Mouse (Mus musculus) CH12.LX (cell line): ENCODE data around the gene Rnf146. TPM values are rescaled to one million over a fixed set of nuclear protein-coding genes. Genes with fewer than 3 reads are reported as not detected.
"Not testable (repeated sequence)": the region's sequence is repeated elsewhere in the genome, so short reads cannot be mapped to it uniquely, and the experiment has no call there.

Experiments
- DNase-seq: peaks from one replicate; pipeline ENCODE4 v3.0.0-alpha.2; 2013; ENCODE audit errors: extremely low read depth
- H3K27ac ChIP-seq: 2 replicates; pipeline ENCODE4 v1.5.1; 2012; ENCODE audit warnings: low read depth, mild to moderate bottlenecking, control low read depth, moderate library complexity; ENCODE audit not compliant: insufficient read depth
- H3K27me3 ChIP-seq: replicated peaks from 2 replicates; pipeline ENCODE3; 2012; ENCODE audit warnings: inconsistent platforms
- H3K36me3 ChIP-seq, 2 experiments: replicated peaks in 1 of 2; 2 replicates each; pipeline versions ENCODE3 to v1.6.1; 2012; ENCODE audit warnings: inconsistent platforms in 1 of 2, low read length in 1 of 2, mild to moderate bottlenecking in 1 of 2, mixed read lengths in 1 of 2, moderate library complexity in 1 of 2; ENCODE audit not compliant: control insufficient read depth in 1 of 2, insufficient read depth in 1 of 2
- H3K4me1 ChIP-seq, 2 experiments: 2 replicates each; pipeline ENCODE4 v1.6.1; 2012; ENCODE audit warnings: inconsistent platforms in 1 of 2, moderate library complexity in 1 of 2; ENCODE audit not compliant: insufficient read depth in 2 of 2, control insufficient read depth in 1 of 2
- H3K4me2 ChIP-seq: 2 replicates; pipeline ENCODE4 v1.6.1; 2012; ENCODE audit warnings: low read depth, mild to moderate bottlenecking, control low read depth; ENCODE audit not compliant: poor library complexity, insufficient read depth, severe bottlenecking
- H3K4me3 ChIP-seq, 3 experiments: fragments of 150-350 bp in 1 of 3; sonication (generic) in 1 of 3; replicated peaks in 1 of 3; 2 replicates each; pipeline versions ENCODE3 to v1.5.1; 2011 to 2012; ENCODE audit warnings: low read depth in 2 of 3, low read length in 2 of 3, mild to moderate bottlenecking in 2 of 3, moderate library complexity in 2 of 3, control low read depth in 1 of 3, improper control_type of control experiment in 1 of 3, inconsistent platforms in 1 of 3, mixed read lengths in 1 of 3; ENCODE audit not compliant: poor library complexity in 1 of 3
- H3K79me2 ChIP-seq: replicated peaks from 2 replicates; pipeline ENCODE4 v1.6.1; 2012; ENCODE audit warnings: mild to moderate bottlenecking, moderate library complexity; ENCODE audit not compliant: control insufficient read depth, poor library complexity, insufficient read depth, severe bottlenecking; ENCODE audit errors: extremely low read depth
- H3K9ac ChIP-seq: 2 replicates; pipeline ENCODE4 v1.6.1; 2012; ENCODE audit warnings: low read depth, mild to moderate bottlenecking, control low read depth, moderate library complexity; ENCODE audit not compliant: insufficient read depth
- H3K9me3 ChIP-seq: replicated peaks from 2 replicates; pipeline ENCODE3; 2012; ENCODE audit warnings: low read length, inconsistent platforms, mixed read lengths
- CTCF ChIP-seq, 2 experiments: IDR thresholded peaks in 1 of 2; conservative IDR thresholded peaks in 1 of 2; 2 replicates each; pipeline ENCODE4 v1.5.1; 2011 to 2012; ENCODE audit warnings: low read depth in 2 of 2, low read length in 2 of 2, improper control_type of control experiment in 1 of 2, inconsistent platforms in 1 of 2, mild to moderate bottlenecking in 1 of 2, moderate library complexity in 1 of 2
- EP300 ChIP-seq: IDR thresholded peaks from 2 replicates; pipeline ENCODE4 v1.6.1; 2011; ENCODE audit warnings: low read length, improper control_type of control experiment
- HCFC1 ChIP-seq: IDR thresholded peaks from 2 replicates; pipeline ENCODE4 v1.6.1; 2012; ENCODE audit warnings: low read depth, mild to moderate bottlenecking, inconsistent platforms, low read length, improper control_type of control experiment
- IRF4 ChIP-seq: IDR thresholded peaks from 2 replicates; pipeline ENCODE4 v1.6.1; 2014; ENCODE audit warnings: low read depth, mild to moderate bottlenecking, inconsistent platforms, low read length, improper control_type of control experiment
- JUN ChIP-seq: IDR thresholded peaks from 2 replicates; pipeline ENCODE4 v1.6.1; 2011; ENCODE audit warnings: low read depth, mild to moderate bottlenecking, low read length, improper control_type of control experiment, moderate library complexity; ENCODE audit not compliant: insufficient read depth
- JUND ChIP-seq: conservative IDR thresholded peaks from 2 replicates; pipeline ENCODE4 v1.6.1; 2011; ENCODE audit warnings: low read depth, low read length, improper control_type of control experiment
- MAFK ChIP-seq: IDR thresholded peaks from 2 replicates; pipeline ENCODE4 v1.6.1; 2011; ENCODE audit warnings: low read length, improper control_type of control experiment; ENCODE audit not compliant: insufficient replicate concordance
- MEF2A ChIP-seq: IDR thresholded peaks from 2 replicates; pipeline ENCODE4 v1.6.1; 2014; ENCODE audit warnings: low read depth, mild to moderate bottlenecking, inconsistent platforms, low read length, improper control_type of control experiment, borderline replicate concordance
- PAX5 ChIP-seq: IDR thresholded peaks from 2 replicates; pipeline ENCODE4 v1.6.1; 2012; ENCODE audit warnings: low read length, inconsistent platforms, mixed read lengths
- POLR2AphosphoS2 ChIP-seq: IDR thresholded peaks from 2 replicates; pipeline ENCODE4 v1.6.1; 2011; ENCODE audit warnings: low read depth, low read length, improper control_type of control experiment
- RAD21 ChIP-seq: IDR thresholded peaks from 2 replicates; pipeline ENCODE4 v1.6.1; 2011; ENCODE audit warnings: low read depth, mild to moderate bottlenecking, low read length, improper control_type of control experiment, moderate library complexity
- SMC3 ChIP-seq: IDR thresholded peaks from 2 replicates; pipeline ENCODE4 v1.6.1; 2011; ENCODE audit warnings: low read depth, low read length, improper control_type of control experiment
- TBP ChIP-seq: conservative IDR thresholded peaks from 2 replicates; pipeline ENCODE4 v1.6.1; 2011; ENCODE audit warnings: low read depth, low read length, improper control_type of control experiment
- USF2 ChIP-seq: conservative IDR thresholded peaks from 2 replicates; pipeline ENCODE4 v1.6.1; 2011; ENCODE audit warnings: low read depth, low read length, improper control_type of control experiment
- ZMIZ1 ChIP-seq: IDR thresholded peaks from 2 replicates; pipeline ENCODE4 v1.6.1; 2012; ENCODE audit warnings: low read depth, mild to moderate bottlenecking, inconsistent platforms, low read length, improper control_type of control experiment
- ZNF384 ChIP-seq: IDR thresholded peaks from 2 replicates; pipeline ENCODE4 v1.6.1; 2012; ENCODE audit warnings: low read depth, low read length, improper control_type of control experiment, inconsistent platforms
- dilution Hi-C: fragments of 300-500 bp; cut with MboI; formaldehyde crosslinking; loops from 2 replicates; pipeline ENCODE4 v1.14.3; 2020; ENCODE audit warnings: low sequenced_read_pairs; ENCODE audit not compliant: extremely low pct_unique_long_range_greater_than_20kb, extremely low pct_ligation_motif_present
- in situ Hi-C: fragments of 300-500 bp; cut with MboI; formaldehyde crosslinking; loops from 3 replicates; pipeline ENCODE4 v1.14.3; 2019; ENCODE audit warnings: low sequenced_read_pairs, low pct_ligation_motif_present, low pct_unique_long_range_greater_than_20kb, mixed read lengths
- polyA plus RNA-seq: library from polyadenylated mRNA; unstranded; fragments of >175 nt; gene quantifications from 2 replicates; pipeline ENCODE4 v1.2.1, GENCODE M21; 2012; ENCODE audit warnings: low read depth; ENCODE audit not compliant: insufficient read length
- total RNA-seq, 2 experiments: library from RNA; depleted of rRNA; stranded (reverse); fragments of 300-350 nt in 1 of 2; fragments of >200 nt in 1 of 2; gene quantifications; 2 replicates each; pipeline ENCODE4 v1.2.3; 2012 to 2014

Rnf146 gene
- total and polyA plus RNA-seq, 3 experiments = 20.8 to 32.1 (median 24.5) TPM

DNA sequence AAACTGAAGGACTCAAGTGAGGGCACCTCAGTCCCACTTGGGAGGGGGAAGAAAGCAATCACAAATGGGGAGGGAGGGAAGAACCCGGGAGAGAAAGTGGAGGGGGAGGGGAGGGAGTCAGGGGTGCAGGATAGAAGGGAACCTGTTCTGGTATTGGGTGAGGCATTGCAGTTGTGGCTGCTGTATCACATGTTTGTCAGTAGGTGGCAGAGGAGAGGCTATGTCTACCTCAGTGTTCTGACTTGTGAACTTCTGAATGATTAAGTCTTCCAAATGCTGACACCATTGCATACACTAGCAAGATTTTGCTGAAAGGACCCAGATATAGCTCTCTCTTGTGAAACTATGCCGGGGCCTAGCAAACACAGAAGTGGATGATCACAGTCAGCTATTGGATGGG, 32.6 kb upstream of the Rnf146 start:
- H3K27ac ChIP-seq, H3K9ac ChIP-seq, H3K4me2 ChIP-seq, dilution Hi-C loops, H3K79me2 ChIP-seq, in situ Hi-C loops, H3K27me3 ChIP-seq, H3K4me3 ChIP-seq, H3K36me3 ChIP-seq, H3K9me3 ChIP-seq, H3K4me1 ChIP-seq: not testable (repeated sequence)
- TF ChIP-seq CTCF (conservative IDR thresholded peaks at IDR 0.05 in 1 of 2, IDR thresholded peaks at IDR 0.05 in 1 of 2; ENCODE audit: low read depth in 2 of 2, low read length in 2 of 2) (peak; percentile 43 to 61; a peak in 3 of 4 replicates), SMC3 (peak; percentile 19; the same call in 1 of the 2 replicates), RAD21 (peak; percentile 39)
- DNase-seq = peak; percentile 44

DNA sequence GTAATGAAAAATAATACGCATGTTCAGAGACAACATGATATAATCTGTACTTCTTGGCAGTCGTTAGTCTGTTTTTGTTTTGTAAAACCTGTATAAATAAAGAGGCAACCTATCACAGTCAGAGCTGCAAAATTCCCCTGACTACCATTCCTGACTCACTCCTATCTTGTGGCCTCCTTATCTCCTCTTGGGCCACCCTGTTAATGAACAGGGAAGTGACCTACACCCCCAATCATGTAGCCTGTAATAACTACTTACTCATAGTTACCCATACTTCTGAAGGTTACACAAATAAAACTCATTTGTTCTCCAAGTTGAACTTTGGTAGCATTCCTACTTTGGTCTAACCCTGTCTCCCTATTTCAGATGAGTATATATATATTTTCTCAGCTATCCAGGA, 19.3 kb upstream of the Rnf146 start:
- dilution Hi-C loops (no loop called here), in situ Hi-C loops (no loop called here)
- Histone ChIP-seq H3K9me3 (no peaks in the 10 kb centered on the region), H3K4me1 (no peaks in the 10 kb centered on the region), H3K36me3 (no peaks in the 10 kb centered on the region), H3K27ac (no peak overlapping the region), H3K4me2 (no peak overlapping the region), H3K79me2 (no peaks in the 10 kb centered on the region), H3K9ac (no peak overlapping the region), H3K4me3 (no peak overlapping the region), H3K27me3 (no peaks in the 10 kb centered on the region)
- TF ChIP-seq ZMIZ1 (no peak), TBP (no peak), MEF2A (no peak), JUND (no peak), HCFC1 (no peak), IRF4 (no peak), JUN (no peak), EP300 (no peak), PAX5 (no peak), ZNF384 (no peak), USF2 (no peak), SMC3 (no peak), POLR2AphosphoS2 (no peak), CTCF (conservative IDR thresholded peaks at IDR 0.05 in 1 of 2, IDR thresholded peaks at IDR 0.05 in 1 of 2; ENCODE audit: low read depth in 2 of 2, low read length in 2 of 2) (no peak), MAFK (no peak)
- DNase-seq = no peak
